Mouse (Mus musculus): ENCODE results near the gene Plcb1. TPM values are rescaled to one million over a fixed set of nuclear protein-coding genes. Genes with fewer than 3 reads are reported as not detected.
"Not testable (repeated sequence)": the region's sequence is repeated elsewhere in the genome, so short reads cannot be mapped to it uniquely, and the experiment has no call there.

Plcb1 gene
- total RNA-seq, 2 experiments from 2014 or later = 136 to 149 TPM

GRCm38 (mm10) chr2:134952088-134952487, 166.2 kb downstream of the Plcb1 start:
- no peak for DNase-seq (ENCODE audit: extremely low spot score in 1 of 2, low spot score in 1 of 2)

DNA sequence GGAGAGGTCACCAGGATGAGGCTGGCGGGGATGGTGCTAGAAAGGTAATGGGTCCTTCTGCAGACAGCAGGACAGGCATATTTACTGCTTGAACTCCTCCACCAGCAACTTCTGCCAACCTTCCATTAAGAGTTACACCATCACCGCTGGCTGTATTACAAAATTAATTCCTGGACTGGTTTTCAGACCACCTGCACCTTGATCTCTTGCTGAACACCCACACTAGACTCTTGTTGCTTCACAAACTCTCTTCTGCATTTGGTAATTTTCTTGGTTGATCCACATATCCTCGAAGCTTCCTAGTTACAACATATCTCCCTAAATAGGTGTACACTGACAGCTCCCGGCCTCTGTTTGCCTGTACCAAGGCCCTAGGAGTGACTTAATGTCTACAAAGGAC, 170.6 kb downstream of the Plcb1 start:
- no peak for DNase-seq (ENCODE audit: extremely low spot score in 1 of 2, low spot score in 1 of 2)

DNA sequence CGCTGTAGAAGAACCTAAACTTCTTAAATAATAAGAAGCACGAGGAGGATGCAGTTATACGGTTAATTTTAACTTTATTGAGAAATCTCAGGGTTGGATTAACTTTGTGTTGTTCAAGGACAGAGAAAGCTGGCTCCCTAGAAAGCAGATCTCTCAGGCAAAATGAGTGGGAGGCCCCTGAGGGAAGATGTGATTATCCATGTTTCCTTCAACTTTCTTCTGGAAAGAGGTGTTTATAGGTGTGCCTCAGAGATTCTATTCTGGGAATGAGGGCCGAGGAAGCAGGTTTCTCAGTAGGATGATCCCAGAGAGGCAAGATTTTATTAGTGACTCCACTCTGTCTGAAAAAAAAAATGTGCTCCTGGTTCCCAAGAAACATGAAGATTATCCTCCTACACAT, 180.3 kb downstream of the Plcb1 start:
- no peak for DNase-seq (ENCODE audit: extremely low spot score in 1 of 2, low spot score in 1 of 2)

DNA sequence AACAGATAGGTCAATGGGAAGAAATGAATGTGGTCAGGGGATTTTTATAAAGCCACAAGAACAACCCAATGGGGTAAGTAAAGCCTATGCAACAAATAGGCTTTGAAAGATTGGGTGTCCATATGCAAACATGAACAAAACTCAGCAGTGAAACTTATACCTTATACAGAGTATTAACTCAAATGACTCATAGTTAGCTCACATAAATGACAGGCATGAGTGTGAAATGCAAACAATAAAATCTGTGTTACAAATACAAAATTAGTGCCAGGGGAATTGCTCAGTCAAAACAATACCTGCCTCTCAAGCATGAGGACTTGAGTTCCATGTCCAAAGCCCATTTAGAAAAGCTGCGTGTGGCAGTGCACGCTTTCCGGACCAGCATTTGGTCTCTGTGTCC, 182.5 kb downstream of the Plcb1 start:
- DNase-seq (ENCODE audit: extremely low spot score in 1 of 2, low spot score in 1 of 2) = no peak

- no peak for DNase-seq (ENCODE audit: extremely low spot score in 1 of 2, low spot score in 1 of 2)
Observed at GRCm38 (mm10) chr2:134972376-134972775, 186.5 kb downstream of the Plcb1 start.

DNA sequence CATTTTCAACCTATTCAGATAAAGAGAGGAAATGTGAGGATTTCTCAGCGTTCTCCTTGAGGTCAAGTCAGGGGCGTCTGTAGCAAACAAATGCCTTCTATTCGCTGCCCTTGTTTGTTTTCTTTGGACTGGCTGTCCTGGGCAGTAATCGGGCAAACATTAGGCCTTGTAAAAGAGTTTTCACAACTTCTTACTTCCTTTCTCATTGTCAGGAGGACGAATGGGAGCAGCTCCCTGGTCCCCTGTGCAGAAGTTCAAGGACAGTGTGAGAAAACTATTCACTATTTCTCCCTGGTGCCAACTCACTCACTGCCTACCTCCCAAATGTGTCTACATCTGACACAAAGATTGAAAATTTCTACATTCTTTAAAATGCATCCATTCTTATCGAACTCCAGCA, 188.8 kb downstream of the Plcb1 start:
- no peak for DNase-seq (ENCODE audit: extremely low spot score in 1 of 2, low spot score in 1 of 2)

GRCm38 (mm10) chr2:134976796-134977330, 191.0 kb downstream of the Plcb1 start:
- peak in 1 of 2 experiments; percentile 27 for DNase-seq (ENCODE audit: extremely low spot score in 1 of 2, low spot score in 1 of 2)

DNA sequence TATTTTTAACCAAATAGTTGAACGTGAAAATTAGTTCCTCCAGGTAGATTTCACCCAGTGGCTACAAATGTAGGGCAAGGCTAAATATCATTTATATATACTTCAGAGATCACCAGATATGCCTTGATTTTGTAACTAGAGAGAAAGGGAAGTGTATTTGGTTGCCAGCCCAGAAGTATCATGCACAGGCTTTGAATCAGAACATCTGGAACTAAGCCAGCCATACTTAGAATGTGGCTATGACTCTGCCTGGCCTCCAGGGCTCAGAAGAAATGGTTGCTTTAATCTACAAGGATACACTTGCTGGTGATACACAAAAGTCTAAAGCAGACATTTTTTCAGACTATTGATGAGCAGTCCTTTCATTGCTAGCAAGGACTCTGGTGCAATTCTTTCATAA, 191.8 kb downstream of the Plcb1 start:
- DNase-seq (ENCODE audit: extremely low spot score in 1 of 2, low spot score in 1 of 2) = no peak

GRCm38 (mm10) chr2:134981394-134981793, 195.5 kb downstream of the Plcb1 start:
- DNase-seq (ENCODE audit: extremely low spot score in 1 of 2, low spot score in 1 of 2) = no peak

- no peak for DNase-seq (ENCODE audit: extremely low spot score in 1 of 2, low spot score in 1 of 2)
Observed at GRCm38 (mm10) chr2:134984884-134985283, 199.0 kb downstream of the Plcb1 start.

GRCm38 (mm10) chr2:134987978-134988377, 202.1 kb downstream of the Plcb1 start:
- no peak for DNase-seq (ENCODE audit: extremely low spot score in 1 of 2, low spot score in 1 of 2)

- no peak for DNase-seq (ENCODE audit: extremely low spot score in 1 of 2, low spot score in 1 of 2)
Observed at GRCm38 (mm10) chr2:134989650-134990292, 203.9 kb downstream of the Plcb1 start.

GRCm38 (mm10) chr2:135007134-135007533, 221.3 kb downstream of the Plcb1 start:
- DNase-seq (ENCODE audit: extremely low spot score in 1 of 2, low spot score in 1 of 2) = no peak

GRCm38 (mm10) chr2:135007885-135008284, 222.0 kb downstream of the Plcb1 start:
- DNase-seq (ENCODE audit: extremely low spot score in 1 of 2, low spot score in 1 of 2) = not testable (repeated sequence)

DNA sequence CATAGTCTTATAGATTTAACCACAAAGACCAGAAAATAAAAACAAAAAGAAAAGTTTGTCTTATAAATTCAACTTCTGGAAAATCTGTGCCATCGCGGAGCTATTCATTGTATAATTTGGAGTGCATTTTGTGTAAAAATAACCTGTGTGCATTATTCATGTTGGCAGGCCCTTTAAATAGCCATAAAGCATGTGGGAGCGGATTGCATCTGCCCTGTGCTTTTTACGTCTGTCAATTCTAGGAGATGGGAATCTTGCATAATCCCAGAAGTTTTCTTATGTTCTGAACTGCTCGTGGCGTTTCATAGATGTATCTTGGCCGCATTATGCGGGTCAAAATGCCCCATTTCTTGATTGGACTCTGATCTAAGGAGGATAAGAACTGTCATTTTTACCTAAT, 224.5 kb downstream of the Plcb1 start:
- no peak for DNase-seq (ENCODE audit: extremely low spot score in 1 of 2, low spot score in 1 of 2)

DNA sequence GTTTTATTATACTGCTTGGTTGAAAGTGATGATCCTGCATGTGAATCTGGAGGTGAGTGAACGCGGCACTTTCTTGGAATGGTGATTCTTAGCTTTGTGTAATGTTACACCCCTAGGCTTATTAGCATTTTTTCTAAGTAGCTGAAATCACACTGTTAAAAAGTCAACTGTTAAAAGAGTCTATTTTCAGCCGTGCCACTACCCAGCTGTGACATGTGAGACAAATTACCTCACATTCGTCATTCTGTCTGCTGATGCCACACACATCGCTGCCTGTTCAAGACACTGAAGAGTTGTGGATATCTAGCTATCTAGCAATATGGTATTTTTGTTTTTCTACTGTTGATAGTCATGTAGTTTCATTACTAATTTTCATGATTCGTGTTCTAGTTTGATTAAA, 229.6 kb downstream of the Plcb1 start:
- no peak for DNase-seq (ENCODE audit: extremely low spot score in 1 of 2, low spot score in 1 of 2)

DNA sequence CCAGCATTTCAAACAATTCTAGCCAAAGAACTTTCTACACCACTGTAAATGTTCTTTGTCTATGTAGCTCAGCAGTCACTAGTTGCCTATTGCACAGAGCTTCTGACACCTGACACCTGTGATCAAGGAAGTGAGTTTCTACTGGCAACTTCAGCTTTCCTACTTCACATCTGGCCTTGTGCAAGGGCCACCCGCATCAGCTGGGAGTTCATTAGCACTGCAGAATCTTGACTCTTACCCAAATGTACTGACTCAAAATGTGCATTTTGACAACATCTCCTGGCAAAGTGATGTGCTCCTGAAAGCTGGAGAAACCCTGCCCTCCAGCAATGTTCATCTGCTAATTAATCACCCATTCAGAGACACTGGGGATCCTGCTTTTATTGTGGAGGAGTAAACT, 232.4 kb downstream of the Plcb1 start:
- no peak for DNase-seq (ENCODE audit: extremely low spot score in 1 of 2, low spot score in 1 of 2)

GRCm38 (mm10) chr2:135018708-135019107, 232.8 kb downstream of the Plcb1 start:
- DNase-seq (ENCODE audit: extremely low spot score in 1 of 2, low spot score in 1 of 2) = no peak

GRCm38 (mm10) chr2:135019588-135019987, 233.7 kb downstream of the Plcb1 start:
- no peak for DNase-seq (ENCODE audit: extremely low spot score in 1 of 2, low spot score in 1 of 2)

DNA sequence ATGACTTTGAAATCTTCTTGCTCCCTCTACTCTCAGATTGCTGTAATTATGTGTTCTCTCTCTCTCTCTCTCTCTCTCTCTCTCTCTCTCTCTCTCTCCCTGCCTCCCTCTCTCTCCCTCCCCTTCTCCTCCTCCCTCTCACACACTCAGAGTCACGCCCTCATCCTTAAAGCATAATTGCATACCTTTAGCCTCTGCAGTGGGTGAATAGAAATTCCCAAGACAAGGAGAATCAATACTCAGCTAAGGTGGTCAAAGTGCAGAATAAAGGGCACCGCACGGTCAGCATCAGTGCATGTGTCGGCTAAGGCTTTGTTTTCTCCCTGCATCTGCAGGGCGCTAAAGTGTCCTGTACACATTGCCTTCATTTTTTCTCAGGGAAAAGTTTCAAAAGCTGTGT, 243.4 kb downstream of the Plcb1 start:
- DNase-seq (ENCODE audit: extremely low spot score in 1 of 2, low spot score in 1 of 2) = no peak

- no peak for DNase-seq (ENCODE audit: extremely low spot score in 1 of 2, low spot score in 1 of 2)
Observed at GRCm38 (mm10) chr2:135029700-135030099, 243.8 kb downstream of the Plcb1 start.

DNA sequence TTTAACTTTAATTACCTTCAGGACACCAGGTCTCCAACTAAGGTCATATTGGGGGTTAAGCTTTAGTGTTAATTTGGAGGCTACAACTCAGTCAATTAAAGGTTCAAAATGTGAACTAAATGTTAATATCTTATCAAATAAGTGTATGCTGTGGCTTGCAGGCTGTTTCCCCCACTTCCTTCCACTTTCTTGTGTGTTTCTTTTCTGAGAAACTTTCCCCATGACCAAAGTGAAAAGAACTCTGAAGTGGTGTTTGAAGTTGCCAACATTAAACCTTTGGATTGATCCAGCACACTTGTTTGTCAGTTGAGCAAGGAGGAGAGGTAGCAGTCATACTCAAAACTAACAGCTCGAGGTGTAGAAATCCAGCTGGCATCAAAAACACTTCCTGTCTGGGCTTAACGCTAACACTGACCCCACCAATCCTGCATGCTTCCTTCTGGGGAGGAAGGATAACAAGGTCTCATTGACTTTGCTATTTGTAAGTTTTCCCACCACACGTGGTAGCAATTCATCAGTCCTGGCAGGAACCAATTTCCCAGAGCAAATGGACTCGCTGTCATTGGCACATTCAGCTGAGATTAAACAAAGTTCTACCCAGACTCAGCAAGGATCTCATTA, 249.9 kb downstream of the Plcb1 start:
- no peak for DNase-seq (ENCODE audit: extremely low spot score in 1 of 2, low spot score in 1 of 2)
